Mouse (Mus musculus): ENCODE data around the gene 2810004N23Rik.

The 2810004N23Rik gene

DNA sequence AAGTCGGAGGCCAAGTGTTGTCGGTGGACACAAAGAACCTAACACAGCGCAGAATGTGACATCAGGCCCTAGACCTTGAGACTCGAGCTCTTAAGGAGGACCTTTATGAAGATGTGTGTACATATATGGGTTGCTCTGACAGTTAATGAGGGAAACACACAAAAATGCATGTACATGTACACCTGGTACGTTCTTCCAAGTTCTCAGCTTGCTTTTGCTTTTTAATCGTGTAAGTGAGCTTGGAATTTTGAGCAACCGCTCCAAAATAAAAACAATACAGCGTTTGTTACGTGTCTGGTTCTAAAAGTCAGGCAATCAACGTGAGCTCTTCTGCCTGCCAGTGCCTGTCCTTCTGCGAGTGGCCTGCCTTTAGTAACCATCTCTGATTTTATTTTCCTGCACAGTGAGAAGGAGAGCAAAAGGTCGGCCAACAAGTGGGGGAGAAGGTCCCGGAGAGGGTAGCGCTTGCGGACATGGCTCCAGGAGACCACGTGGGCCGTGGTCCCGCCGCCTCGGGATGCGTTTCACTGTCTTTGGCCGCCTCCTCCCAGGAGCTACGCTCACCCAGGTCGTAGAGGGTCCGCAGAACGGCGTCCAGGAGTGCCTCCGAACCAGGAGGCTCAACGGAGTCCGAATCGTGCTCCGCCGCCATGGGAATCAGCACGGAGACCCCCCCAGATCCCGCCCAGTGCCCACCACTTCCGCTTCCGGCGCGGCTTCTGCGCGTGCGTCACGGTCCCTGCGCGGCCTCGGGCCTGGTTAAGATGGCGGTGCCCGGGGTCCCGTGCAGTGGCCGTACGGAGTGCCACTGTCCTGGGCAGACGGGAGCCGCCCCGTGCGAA is at the start of gene 2810004N23Rik, which contains the start of gene Gnpat:
TSS of gene 2810004N23Rik (minus strand) at position 800 of the 842 bp plus-strand sequence.
TSS of gene Gnpat (plus strand) at position 713 of the 842 bp plus-strand sequence.
- CTCF ChIA-PET: no interaction called here

DNA sequence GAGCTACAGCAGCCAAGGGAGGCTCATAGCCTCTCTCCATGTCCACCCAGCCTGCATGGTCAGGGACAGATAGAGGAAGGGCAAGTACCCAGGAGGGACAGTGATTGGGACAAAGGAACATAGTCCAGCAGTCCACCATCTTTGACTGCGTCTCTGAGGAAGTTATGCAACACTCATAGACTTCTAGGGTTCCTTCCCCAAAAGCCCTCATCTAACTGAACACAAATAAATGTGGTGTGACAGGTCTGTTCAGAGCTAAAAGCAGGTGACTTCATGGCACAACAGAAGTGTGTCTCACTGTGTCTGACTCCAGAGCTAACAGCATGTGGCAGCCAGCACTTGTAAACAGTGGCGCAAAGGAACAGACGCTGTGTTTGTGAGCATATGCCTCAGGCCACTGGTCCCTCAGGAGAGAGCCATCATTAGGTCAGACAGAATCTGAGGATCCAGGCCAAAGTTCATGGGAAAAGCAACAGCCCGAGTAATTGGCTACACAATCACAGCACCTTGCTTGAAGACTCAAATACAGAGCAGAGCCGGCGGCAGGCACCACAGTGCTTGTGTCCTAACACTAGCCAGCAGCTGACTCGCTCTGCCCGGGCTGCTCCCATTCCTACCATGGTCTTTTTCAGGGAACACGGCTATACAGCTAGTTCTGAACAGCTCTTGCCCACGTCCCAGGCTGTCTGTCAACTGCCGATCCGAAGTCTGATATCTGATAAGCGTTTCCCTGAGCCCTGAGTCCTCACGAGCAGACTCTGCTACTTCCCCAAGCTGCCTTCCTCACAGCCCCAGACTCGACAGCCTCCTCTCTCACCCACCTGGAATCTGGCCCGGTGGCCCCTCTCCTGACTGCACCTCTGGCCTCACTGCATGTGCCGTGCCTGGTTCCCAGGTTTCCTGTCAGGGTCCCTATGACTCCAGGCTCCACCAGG is 49.3 kb upstream of the 2810004N23Rik start:
- CTCF ChIA-PET: no interaction called here

DNA sequence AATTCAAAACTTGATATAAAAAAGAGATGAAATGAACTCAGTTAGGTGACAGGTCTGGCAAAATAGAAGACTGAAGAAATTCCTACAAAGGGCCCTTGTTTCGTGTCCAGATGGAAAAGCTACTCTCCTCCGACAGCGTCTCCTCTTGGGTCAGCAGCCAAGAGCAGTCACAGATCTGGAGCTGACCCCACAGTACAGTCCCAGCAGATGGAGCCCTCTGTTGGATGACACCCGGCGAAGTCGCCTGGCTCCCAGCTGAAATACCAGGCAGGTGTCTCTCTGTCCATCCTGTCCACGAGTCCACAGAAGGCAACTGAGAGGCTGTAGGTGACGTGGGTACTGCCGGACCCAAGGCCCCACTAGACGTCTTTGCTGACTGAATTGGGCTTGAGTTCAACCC is 47.4 kb upstream of the 2810004N23Rik start:
- CTCF ChIA-PET: no interaction called here

DNA sequence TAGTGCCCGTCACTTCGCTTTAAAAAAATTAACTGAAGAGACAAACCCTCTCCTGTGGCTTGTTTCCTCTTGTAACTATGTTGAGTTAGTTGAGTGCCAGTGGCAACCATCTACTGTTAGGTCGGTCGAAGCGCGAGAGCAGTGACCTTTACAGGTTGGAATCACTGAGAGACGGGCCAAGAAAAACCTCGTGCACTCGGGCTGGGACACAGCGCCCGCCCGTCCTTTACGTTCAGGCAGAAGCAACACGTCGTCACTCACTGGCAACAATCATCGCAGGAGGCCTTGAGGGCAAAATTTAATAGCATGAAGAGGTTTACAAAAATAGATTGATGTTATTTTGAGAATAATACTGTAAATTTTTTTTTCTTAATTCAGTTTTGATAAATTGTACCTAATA is 47.0 kb upstream of the 2810004N23Rik start:
- CTCF ChIA-PET: no interaction called here

DNA sequence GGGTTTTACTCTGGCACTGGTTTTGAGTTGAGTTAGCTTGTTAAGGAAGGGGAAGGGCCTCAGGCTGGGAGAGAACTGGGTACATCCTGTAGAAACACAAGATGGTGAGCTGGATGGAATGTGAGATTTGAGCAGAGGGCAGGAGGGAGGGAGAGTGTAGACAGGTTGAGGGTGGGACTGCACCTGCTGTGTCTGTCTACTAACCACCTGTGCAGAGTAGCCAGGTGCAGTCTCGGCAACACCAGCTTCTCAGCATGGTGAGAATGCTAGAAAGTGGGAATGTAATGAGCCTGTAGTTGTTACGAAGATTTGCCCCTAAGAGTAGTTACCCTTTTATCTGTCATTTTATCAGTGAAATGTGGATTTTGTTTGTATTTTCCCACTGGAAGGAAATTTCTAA is 42.6 kb upstream of the 2810004N23Rik start:
- CTCF ChIA-PET: no interaction called here

DNA sequence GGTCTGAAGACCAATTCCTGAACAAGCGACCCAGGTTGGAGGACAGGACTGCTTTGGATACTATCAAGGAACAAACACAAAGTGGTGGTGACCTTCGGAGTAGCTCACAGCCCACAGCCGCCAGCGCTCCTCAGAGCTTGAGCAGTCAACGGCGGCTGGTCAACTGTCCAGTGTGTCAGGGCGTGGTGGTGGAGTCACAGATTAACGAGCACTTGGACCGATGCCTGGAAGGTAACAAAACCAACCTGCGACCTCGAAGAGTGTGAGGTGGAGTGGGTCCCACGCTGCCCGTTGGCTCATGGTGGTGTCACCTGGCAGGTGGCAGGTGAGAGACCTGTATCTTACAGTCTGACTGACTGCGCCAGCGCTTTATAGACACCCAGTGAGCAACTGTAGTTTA is 40.3 kb upstream of the 2810004N23Rik start:
- CTCF ChIA-PET: no interaction called here

DNA sequence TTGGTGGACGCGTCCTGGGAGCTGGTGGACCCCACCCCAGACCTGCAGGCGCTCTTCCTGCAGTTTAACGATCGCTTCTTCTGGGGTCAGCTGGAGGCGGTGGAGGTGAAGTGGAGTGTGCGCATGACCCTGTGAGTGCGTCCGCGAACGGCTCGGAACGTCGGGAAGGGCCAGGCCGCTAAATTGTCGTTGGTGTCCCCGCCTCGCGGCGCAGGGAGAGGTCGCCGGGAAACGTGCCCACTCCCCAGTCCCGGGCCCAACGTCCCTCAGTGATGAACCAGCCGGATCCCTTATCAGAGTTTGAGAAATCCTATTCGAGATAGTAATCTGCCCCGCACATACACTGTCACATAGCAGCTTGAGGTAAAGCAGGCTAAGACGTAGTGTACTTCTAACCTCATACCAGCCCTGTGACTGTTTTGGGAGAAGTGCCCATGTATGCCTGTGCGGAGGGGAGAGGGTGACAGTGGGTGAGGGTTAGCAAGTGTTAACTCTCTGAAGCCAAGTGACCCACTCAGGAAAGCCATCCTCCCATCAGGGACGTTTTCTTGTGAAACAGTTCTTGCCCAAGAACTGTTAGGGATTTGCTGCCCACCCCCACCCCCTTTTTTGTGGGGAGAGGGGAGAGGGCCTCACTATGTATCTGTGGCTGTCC is 35.5 kb upstream of the 2810004N23Rik start:
- CTCF ChIA-PET: no interaction called here

DNA sequence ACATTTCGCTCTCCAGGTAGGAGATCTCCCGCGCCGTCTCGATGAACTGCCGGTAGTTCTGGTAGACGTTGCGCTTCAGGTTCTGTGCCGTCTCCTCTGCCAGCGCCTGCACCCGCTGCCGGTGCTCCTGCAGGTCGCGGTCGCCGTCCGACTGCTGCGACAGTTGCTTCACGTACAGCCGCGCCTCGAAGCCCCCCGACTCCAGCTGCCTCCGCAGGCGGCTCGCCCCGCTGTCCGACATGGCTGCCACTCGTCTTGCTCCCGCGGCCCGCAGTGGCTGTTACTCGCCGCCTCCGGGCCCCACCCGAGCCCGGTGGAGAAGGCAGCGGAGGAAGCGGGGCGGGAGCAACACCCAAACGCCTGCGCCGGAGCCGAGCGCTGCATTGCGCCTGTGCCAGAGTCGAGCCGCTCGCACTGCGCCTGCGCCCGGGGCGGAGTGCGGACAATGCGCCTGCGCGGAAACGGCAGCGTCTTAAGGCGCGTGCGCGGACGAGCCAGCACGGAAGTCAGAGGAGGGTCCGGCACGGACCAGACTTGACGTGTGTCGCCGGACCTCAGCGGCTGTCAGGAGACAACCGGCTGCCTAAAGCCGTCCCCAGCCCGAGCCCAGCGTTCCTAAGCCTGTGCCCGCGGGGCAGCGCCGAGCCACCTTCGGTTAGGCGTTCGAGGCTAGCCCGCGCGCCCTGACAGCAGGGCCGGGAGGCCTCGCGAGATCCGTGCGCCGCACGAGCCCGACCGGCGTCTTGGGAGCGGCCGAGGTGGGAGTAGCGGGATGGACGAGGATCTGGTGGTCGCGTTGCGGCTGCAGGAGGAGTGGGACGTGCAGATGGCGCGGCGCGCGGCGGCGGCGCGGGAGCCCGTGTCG is 34.7 kb upstream of the 2810004N23Rik start, which contains the start of the genes Exoc8 and Sprtn:
TSS of gene Exoc8 (minus strand) at position 320 of the 865 bp plus-strand sequence.
TSS of gene Sprtn (plus strand) at position 501 of the 865 bp plus-strand sequence.
- CTCF ChIA-PET: interaction anchor here (0.6 kb wide), 1 partner anchor 108 kb away, joined by 3 read pairs; no protein-coding TSS in a partner anchor

DNA sequence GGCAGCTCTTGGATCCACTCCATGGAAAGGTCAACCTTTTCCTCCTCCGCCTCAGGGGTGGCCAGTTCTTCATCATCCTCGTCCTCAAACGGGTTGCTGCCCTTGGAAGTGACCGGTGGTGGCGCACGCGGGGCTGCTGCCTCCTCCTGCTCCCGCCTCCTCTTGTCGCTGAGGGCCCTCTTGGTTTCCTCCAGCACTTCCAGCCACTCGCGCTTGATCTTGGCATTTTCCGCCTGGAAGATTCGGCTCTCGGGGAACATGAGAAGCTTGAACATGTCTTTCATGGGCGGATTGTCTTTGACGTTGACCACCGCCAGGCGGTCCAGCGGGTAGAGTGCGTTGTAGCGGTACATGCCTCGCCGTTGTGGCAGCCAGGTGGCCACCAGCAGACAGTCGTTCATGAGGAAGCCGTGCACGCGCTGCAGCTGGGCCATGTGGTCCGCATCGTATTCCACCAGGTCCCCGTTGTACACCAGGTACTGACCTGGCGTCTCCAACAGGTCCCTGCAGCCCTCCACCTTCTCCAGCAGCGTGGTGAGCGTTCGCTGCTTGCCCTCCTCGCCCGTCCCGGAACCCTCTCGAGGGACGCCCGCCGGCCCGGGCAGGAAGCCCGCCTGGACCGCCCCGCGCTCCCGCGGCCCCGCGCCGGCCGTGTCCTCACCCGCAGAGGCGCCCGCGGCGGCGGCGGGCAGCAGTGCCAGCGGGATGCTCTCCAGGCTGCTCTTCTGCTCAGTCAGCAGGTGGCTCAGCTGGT is 33.9 kb upstream of the 2810004N23Rik start:
- CTCF ChIA-PET: interaction anchor here (0.6 kb wide), 1 partner anchor 109 kb away, joined by 3 read pairs; no protein-coding TSS in a partner anchor

DNA sequence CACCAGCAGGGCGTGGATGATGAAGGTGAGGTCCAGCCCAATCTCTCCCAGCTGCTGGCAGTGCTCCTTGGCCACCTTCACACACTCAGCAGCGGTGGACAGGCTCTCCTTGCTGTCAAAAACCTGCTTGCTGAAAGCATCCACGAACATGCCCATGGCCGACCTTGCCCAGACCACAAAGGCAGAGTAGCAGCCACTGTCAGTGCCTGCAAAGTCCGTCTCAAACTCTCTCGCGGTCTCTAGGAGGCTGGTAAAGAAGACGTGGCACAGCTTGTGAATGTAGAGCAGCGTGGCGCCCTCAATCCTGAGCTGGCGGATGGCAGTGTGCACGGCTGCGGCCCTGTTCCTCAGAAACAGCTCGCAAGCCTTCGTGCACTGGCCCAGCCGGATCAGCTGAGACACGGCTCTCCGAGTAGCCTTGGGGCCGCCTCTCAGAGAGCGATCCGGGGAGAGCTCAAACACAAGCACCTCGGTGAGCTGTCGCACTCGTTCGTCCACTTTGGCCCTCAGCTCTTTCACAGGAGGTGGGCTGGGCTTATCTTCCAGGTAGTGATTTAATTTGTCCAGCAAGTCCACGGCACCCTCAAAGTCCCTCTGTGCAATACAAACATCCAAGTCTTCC is 33.2 kb upstream of the 2810004N23Rik start:
- CTCF ChIA-PET: no interaction called here

DNA sequence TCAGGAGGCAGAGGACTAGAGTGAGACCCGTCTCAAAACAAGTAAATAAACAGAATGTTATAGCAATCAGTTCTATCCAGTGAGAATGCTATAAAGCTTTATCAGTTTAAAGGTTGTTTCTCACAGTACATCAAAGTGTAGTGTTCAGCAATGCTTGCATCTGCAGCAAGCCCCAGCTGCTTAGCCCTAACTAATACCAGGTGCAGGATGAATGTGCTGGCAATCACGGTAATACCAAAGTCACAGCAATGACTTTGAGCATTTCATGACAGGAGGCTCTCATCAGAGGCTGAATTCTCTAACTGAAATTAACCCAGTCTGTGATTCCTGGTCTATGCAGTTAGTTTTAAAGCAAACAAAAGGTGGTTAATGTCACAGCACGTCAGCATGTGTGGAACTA is 29.7 kb upstream of the 2810004N23Rik start:
- CTCF ChIA-PET: no interaction called here

DNA sequence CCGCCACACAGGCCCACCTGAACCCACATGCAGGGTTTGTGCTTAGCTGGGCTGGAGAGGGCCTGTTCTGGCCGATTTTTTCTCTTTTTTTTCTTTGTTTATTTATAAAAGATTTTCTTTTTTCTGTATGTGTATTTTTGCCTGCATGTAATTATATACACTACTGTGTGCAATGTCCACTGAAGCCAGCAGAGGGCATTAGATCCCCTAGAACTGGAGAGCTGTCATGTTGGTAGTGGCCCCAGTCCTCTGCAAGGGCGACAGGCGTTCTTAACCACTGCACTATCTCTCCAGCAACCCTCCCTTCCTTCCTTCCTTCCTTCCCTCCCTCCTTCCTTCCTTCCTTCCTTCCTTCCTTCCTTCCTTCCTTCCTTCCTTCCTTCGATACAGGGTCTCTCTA is 25.5 kb upstream of the 2810004N23Rik start:
- CTCF ChIA-PET: interaction anchor here (0.5 kb wide), 2 partner anchors 1113 to 1114 kb away, joined by 4 read pairs; no protein-coding TSS in a partner anchor

DNA sequence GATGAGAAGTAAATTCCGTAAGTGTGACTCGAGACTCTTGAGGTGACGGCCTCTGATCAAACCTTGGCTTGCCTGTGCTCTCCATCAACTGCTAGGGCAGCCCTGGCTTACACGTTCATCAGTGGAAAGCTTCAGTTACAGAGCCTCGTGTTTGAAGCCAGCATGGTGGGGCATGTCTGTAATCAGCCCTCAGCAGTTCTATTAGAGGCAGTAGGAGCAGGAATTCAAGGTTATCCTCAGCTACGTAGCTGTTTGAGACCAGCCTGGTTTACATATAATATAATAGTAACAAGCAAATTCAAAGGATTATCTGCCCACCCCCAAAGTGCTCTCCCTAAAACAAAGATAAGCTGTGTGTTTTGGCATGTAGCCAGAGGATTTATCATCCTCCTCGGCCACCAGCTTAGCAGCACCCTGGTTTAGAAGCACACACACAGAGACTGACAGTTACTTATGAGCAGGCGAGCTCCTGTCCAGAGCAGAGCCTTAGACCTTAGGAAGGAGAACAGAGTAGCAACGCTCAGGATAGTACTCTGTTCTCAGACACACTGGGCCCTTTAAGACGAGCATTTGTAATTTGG is 16.1 kb upstream of the 2810004N23Rik start:
- CTCF ChIA-PET: interaction anchor here (0.6 kb wide), 1 partner anchor 231 kb away, joined by 7 read pairs; no protein-coding TSS in a partner anchor

DNA sequence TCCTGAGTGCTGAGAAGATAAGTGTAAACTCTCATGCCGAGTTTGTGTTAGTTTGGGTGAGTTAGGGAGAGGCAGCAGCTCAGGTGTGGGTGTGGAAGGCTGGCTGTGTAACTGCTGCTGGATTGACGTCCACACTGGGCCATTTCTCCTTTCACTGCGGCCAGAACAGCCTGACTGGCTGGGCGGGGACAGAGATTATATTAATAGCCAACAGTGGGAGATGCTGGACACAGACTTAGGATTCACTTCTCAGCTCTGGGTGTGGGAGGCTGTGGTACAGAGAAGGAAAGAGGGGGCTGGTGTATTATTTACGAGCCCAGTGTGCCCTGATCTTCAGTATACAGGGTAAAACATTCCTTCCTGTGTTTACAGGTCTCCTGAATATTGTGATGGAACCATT is 15.2 kb upstream of the 2810004N23Rik start:
- CTCF ChIA-PET: no interaction called here

DNA sequence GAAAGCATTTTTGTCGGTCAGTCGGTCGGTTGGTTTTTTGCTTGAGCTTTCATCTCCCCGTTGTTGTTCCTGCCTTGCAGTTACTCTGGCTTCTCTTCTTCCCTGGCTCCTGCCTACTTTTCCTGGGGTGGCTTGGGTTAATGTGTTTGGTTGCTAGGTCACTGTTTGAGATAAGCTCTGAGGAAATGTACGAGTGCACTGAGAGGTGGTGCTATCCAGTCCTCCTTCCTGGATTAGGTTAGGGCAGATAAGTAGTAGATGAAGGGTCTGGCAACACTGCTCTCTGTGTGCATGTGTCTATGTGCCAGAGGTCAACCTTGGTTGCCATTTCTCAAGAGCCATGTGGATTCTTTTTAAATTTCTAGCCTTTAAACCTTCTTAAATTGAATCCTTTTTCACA is 9.8 kb upstream of the 2810004N23Rik start:
- CTCF ChIA-PET: no interaction called here

DNA sequence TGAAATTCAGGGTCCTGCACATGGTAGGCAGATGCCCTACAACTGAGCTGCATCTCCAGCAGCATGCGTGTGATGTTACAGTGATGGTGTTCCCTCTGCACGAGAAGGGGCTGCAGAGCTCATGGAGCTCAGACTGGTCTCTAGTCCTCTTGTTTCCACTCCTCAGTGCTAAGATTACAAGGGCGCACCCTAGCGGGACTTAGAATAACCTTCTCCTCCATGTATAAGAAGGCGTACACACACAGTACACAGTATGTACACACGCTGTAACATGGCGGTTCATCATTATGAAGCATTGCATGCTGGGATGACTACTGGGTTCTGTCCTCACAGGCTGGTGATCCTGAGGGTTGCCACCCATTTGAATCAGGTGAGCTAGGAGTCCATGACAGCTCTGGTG is 9.2 kb upstream of the 2810004N23Rik start:
- CTCF ChIA-PET: no interaction called here

DNA sequence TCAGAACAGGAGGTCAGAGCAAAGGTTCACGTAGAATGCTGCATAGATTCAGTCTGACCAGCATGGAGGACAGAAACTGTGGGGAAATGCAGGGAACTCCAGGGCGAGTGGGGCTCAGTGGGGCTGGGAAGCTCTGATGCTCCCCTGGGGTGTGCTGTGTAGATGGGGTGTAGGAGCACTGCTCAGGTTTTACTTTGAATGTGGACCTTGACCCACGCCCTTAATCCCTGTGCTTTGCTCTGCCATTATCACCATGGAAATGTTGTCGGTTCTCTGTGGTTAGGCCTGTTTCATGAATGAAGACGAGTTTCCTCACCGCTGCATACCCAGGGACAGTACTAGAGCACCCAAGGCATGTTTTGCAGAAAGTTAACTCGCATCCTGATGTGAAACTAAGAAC is 8.6 kb upstream of the 2810004N23Rik start:
- CTCF ChIA-PET: no interaction called here

DNA sequence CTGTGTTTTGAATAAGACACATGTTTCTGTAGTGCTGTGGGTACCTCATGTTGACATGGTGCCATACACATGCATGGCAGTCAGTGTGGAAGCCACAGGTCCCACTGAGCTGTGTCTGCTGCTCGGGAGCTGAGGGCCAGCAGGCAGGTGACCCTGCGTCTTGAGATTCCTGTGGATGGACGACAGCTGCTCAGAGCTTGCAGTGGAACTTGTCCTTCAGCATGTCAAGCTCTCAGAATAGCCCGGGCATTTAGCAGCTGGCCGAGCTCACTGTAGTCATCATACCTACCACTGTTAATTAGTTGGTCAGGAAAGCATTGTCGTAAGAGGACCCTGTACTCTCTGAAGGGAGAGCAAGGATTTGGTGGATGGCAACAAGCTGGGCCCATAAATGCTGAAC is 6.8 kb upstream of the 2810004N23Rik start:
- CTCF ChIA-PET: no interaction called here

DNA sequence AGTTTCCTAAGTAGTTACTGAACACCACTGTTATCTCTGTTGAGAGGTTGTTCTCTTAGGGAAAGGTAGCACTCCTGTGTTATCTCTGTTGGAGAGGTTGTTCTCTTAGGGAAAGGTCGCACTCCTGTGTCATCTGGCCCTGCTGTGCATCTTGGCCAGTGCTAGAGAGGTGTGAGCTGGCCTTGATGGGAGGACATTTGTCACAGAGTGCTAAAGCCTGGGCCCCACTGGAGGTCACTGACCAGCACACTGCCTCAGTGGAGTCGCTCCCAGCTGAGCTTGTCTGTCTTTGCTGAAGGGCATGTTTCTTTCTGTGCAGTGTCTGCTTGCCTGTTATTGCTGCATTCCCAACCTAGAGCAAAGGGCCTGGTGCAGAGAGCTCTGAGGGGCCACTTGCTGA is 4.2 kb upstream of the 2810004N23Rik start:
- CTCF ChIA-PET: interaction anchor here (0.7 kb wide), 1 partner anchor 61 kb away, joined by 3 read pairs; no protein-coding TSS in a partner anchor
